Mouse (Mus musculus): ENCODE data around the gene Ces3b. TPM values are rescaled to one million over a fixed set of nuclear protein-coding genes. Genes with fewer than 3 reads are reported as not detected.
"Not testable (repeated sequence)": the region's sequence is repeated elsewhere in the genome, so short reads cannot be mapped to it uniquely, and the experiment has no call there.

Ces3b gene
- polyA plus RNA-seq, 1 experiment from 2014 or later, result not detected

- not testable (repeated sequence) for H3K9ac ChIP-seq; H3K27me3 ChIP-seq; H3K4me3 ChIP-seq (replicated peaks); H3K36me3 ChIP-seq (replicated peaks); H3K4me1 ChIP-seq; H3K27ac ChIP-seq; H3K9me3 ChIP-seq; H3K4me2 ChIP-seq; ATAC-seq (ENCODE audit: low FRiP score)
- 70% methylated on average over 5 of the region's 5 CpGs for WGBS
Measured at GRCm38 (mm10) chr8:105088166-105088565, 4.6 kb downstream of the Ces3b start.

GRCm38 (mm10) chr8:105088581-105088980, 5.0 kb downstream of the Ces3b start:
- Histone ChIP-seq H3K4me1 (no peaks in the 10 kb centered on the region), H3K4me3 (replicated peaks) (no peak overlapping the region), H3K27ac (no peak overlapping the region), H3K9ac (no peak overlapping the region), H3K36me3 (replicated peaks) (no peaks in the 10 kb centered on the region), H3K9me3 (no peaks in the 10 kb centered on the region), H3K27me3 (no peaks in the 10 kb centered on the region), H3K4me2 (no peak overlapping the region)
- no peak for ATAC-seq (ENCODE audit: low FRiP score)
- WGBS, result 69% methylated on average over 4 of the region's 4 CpGs

GRCm38 (mm10) chr8:105093992-105094391, 10.4 kb downstream of the Ces3b start:
- H3K27me3 ChIP-seq, result no peaks in the 10 kb centered on the region
- ATAC-seq (ENCODE audit: low FRiP score), result no peak
- no peaks in the 10 kb centered on the region for H3K9me3 ChIP-seq
- H3K4me2 ChIP-seq, result no peak overlapping the region
- no peak overlapping the region for H3K27ac ChIP-seq
- H3K4me3 ChIP-seq (replicated peaks), result no peak overlapping the region
- H3K4me1 ChIP-seq, result no peaks in the 10 kb centered on the region
- no peaks in the 10 kb centered on the region for H3K36me3 ChIP-seq (replicated peaks)
- 92% methylated on average over 3 of the region's 3 CpGs for WGBS
- no peak overlapping the region for H3K9ac ChIP-seq

- not testable (repeated sequence) for H3K4me1 ChIP-seq; H3K27ac ChIP-seq; H3K9ac ChIP-seq; H3K4me2 ChIP-seq; H3K9me3 ChIP-seq; H3K36me3 ChIP-seq (replicated peaks); H3K4me3 ChIP-seq (replicated peaks); ATAC-seq (ENCODE audit: low FRiP score); H3K27me3 ChIP-seq
- 78% methylated on average over 4 of the region's 4 CpGs for WGBS
Measured at GRCm38 (mm10) chr8:105102101-105102785, 18.7 kb downstream of the Ces3b start.

GRCm38 (mm10) chr8:105103701-105104100, 20.1 kb downstream of the Ces3b start:
- ATAC-seq (ENCODE audit: low FRiP score); H3K9ac ChIP-seq; H3K9me3 ChIP-seq; H3K27me3 ChIP-seq; H3K27ac ChIP-seq; H3K4me1 ChIP-seq; H3K36me3 ChIP-seq (replicated peaks); H3K4me2 ChIP-seq; H3K4me3 ChIP-seq (replicated peaks): not testable (repeated sequence)
- 89% methylated on average over 5 of the region's 5 CpGs for WGBS

GRCm38 (mm10) chr8:105104220-105104619, 20.7 kb downstream of the Ces3b start:
- peaks cover 6% of the 10 kb centered on the region; the same call in 1 of the 2 replicates for H3K9me3 ChIP-seq
- no peaks in the 10 kb centered on the region for H3K4me1 ChIP-seq
- WGBS, result 88% methylated on average over 3 of the region's 3 CpGs
- no peak overlapping the region for H3K27ac ChIP-seq
- H3K27me3 ChIP-seq, result no peaks in the 10 kb centered on the region
- H3K9ac ChIP-seq, result no peak overlapping the region
- H3K36me3 ChIP-seq (replicated peaks), result no peaks in the 10 kb centered on the region
- no peak overlapping the region for H3K4me2 ChIP-seq
- no peak for ATAC-seq (ENCODE audit: low FRiP score)
- H3K4me3 ChIP-seq (replicated peaks), result no peak overlapping the region

GRCm38 (mm10) chr8:105129864-105130263, 46.3 kb downstream of the Ces3b start:
- ATAC-seq (ENCODE audit: low FRiP score), result no peak
- 86% methylated on average over 9 of the region's 9 CpGs for WGBS
- Histone ChIP-seq H3K36me3 (replicated peaks) (no peaks in the 10 kb centered on the region), H3K9ac (no peak overlapping the region), H3K4me2 (no peak overlapping the region), H3K4me3 (replicated peaks) (no peak overlapping the region), H3K27me3 (no peaks in the 10 kb centered on the region), H3K9me3 (no peaks in the 10 kb centered on the region), H3K4me1 (no peaks in the 10 kb centered on the region), H3K27ac (no peak overlapping the region)

- no peaks in the 10 kb centered on the region for H3K27me3 ChIP-seq
- no peak for ATAC-seq (ENCODE audit: low FRiP score)
- H3K4me3 ChIP-seq (replicated peaks), result no peak within 1 kb of the TSS
- 82% methylated on average over 5 of the region's 5 CpGs for WGBS
- H3K4me1 ChIP-seq, result no peaks in the 10 kb centered on the region
- H3K27ac ChIP-seq, result no peak within 1 kb of the TSS
- H3K4me2 ChIP-seq, result no peak within 1 kb of the TSS
- H3K9ac ChIP-seq, result no peak within 1 kb of the TSS
- H3K9me3 ChIP-seq, result no peaks in the 10 kb centered on the region
- no peaks in the 10 kb centered on the region for H3K36me3 ChIP-seq (replicated peaks)
Measured at GRCm38 (mm10) chr8:105131509-105131908, 48.0 kb downstream of the Ces3b start, which contains the start of gene Ces4a. TSS of gene Ces4a (plus strand) at chr8:105131800.

- Histone ChIP-seq H3K36me3 (replicated peaks) (no peaks in the 10 kb centered on the region), H3K4me2 (no peak overlapping the region), H3K27me3 (peaks cover 16% of the 10 kb centered on the region; the same call in 1 of the 2 replicates), H3K9ac (no peak overlapping the region), H3K4me1 (peaks cover 5% of the 10 kb centered on the region), H3K9me3 (no peaks in the 10 kb centered on the region), H3K4me3 (replicated peaks) (no peak overlapping the region), H3K27ac (no peak overlapping the region)
- no peak for ATAC-seq (ENCODE audit: low FRiP score)
- 19% methylated on average over 4 of the region's 4 CpGs for WGBS
Measured at GRCm38 (mm10) chr8:105138423-105138822, 54.9 kb downstream of the Ces3b start.

- WGBS, result 44% methylated on average over 19 of the region's 19 CpGs
- H3K4me3 ChIP-seq (replicated peaks), result no peak overlapping the region
- no peaks in the 10 kb centered on the region for H3K9me3 ChIP-seq
- peak overlapping the region; percentile 22; the same call in 1 of the 2 replicates for H3K4me2 ChIP-seq
- ATAC-seq (ENCODE audit: low FRiP score), result no peak
- no peak overlapping the region for H3K27ac ChIP-seq
- H3K9ac ChIP-seq, result no peak overlapping the region
- peaks cover 5% of the 10 kb centered on the region for H3K4me1 ChIP-seq
- peaks cover 16% of the 10 kb centered on the region; the same call in 1 of the 2 replicates for H3K27me3 ChIP-seq
- H3K36me3 ChIP-seq (replicated peaks), result no peaks in the 10 kb centered on the region
Measured at GRCm38 (mm10) chr8:105142395-105142794, 58.8 kb downstream of the Ces3b start.

Other genes starting within 250 kb of the Ces3b start
- not detected in 2 replicates for gene Ces2c, start 236.7 kb upstream of the Ces3b start, polyA plus RNA-seq (2016; fragmentation: Nextera tagmentation; extraction: Ambion mirVana)
- not detected in 2 replicates for gene Ces2e, start 157.5 kb upstream of the Ces3b start, polyA plus RNA-seq (2016; fragmentation: Nextera tagmentation; extraction: Ambion mirVana)
- gene Ces2f, start 136.4 kb upstream of the Ces3b start, polyA plus RNA-seq (2016; fragmentation: Nextera tagmentation; extraction: Ambion mirVana), result not detected in 2 replicates
- not detected in 2 replicates for gene Ces2g, start 122.0 kb upstream of the Ces3b start, polyA plus RNA-seq (2016; fragmentation: Nextera tagmentation; extraction: Ambion mirVana)
- not detected in 2 replicates for gene Ces2h, start 82.9 kb upstream of the Ces3b start, polyA plus RNA-seq (2016; fragmentation: Nextera tagmentation; extraction: Ambion mirVana)
- gene Ces3a, start 35.2 kb upstream of the Ces3b start, polyA plus RNA-seq (2016; fragmentation: Nextera tagmentation; extraction: Ambion mirVana), result not detected in 2 replicates
- gene Ces4a, start 48.0 kb downstream of the Ces3b start, polyA plus RNA-seq (2016; fragmentation: Nextera tagmentation; extraction: Ambion mirVana), result not detected in 2 replicates
- 58.3 and 60.0 TPM in 2 replicates for gene Cbfb, start 86.9 kb downstream of the Ces3b start, polyA plus RNA-seq (2016; fragmentation: Nextera tagmentation; extraction: Ambion mirVana)
- 26.5 and 27.8 TPM in 2 replicates for gene D230025D16Rik, start 141.4 kb downstream of the Ces3b start, polyA plus RNA-seq (2016; fragmentation: Nextera tagmentation; extraction: Ambion mirVana)
- 3.3 and 4.5 TPM in 2 replicates for gene B3gnt9, start 171.4 kb downstream of the Ces3b start, polyA plus RNA-seq (2016; fragmentation: Nextera tagmentation; extraction: Ambion mirVana)
- gene Tradd, start 180.9 kb downstream of the Ces3b start, polyA plus RNA-seq (2016; fragmentation: Nextera tagmentation; extraction: Ambion mirVana), result 10.8 and 11.0 TPM in 2 replicates
- gene Fbxl8, start 180.9 kb downstream of the Ces3b start, polyA plus RNA-seq (2016; fragmentation: Nextera tagmentation; extraction: Ambion mirVana), result 0.54 and 0.68 TPM in 2 replicates
- gene Hsf4, start 186.0 kb downstream of the Ces3b start, polyA plus RNA-seq (2016; fragmentation: Nextera tagmentation; extraction: Ambion mirVana), result 0.11 TPM in 1 of 2 replicates, not detected in the other
- 3.3 TPM in 2 replicates for gene Nol3, start 192.4 kb downstream of the Ces3b start, polyA plus RNA-seq (2016; fragmentation: Nextera tagmentation; extraction: Ambion mirVana)
- 47.6 and 53.0 TPM in 2 replicates for gene 4931428F04Rik, start 206.1 kb downstream of the Ces3b start, polyA plus RNA-seq (2016; fragmentation: Nextera tagmentation; extraction: Ambion mirVana)
- gene Exoc3l, start 212.3 kb downstream of the Ces3b start, polyA plus RNA-seq (2016; fragmentation: Nextera tagmentation; extraction: Ambion mirVana), result 10.4 and 11.2 TPM in 2 replicates
- gene E2f4, start 213.9 kb downstream of the Ces3b start, polyA plus RNA-seq (2016; fragmentation: Nextera tagmentation; extraction: Ambion mirVana), result 79.1 and 80.1 TPM in 2 replicates
- 1.3 and 1.4 TPM in 2 replicates for gene Elmo3, start 221.8 kb downstream of the Ces3b start, polyA plus RNA-seq (2016; fragmentation: Nextera tagmentation; extraction: Ambion mirVana)
- gene Lrrc29, start 242.5 kb downstream of the Ces3b start, polyA plus RNA-seq (2016; fragmentation: Nextera tagmentation; extraction: Ambion mirVana), result 0.78 and 1.1 TPM in 2 replicates
- 87.5 and 89.7 TPM in 2 replicates for gene Tmem208, start 242.6 kb downstream of the Ces3b start, polyA plus RNA-seq (2016; fragmentation: Nextera tagmentation; extraction: Ambion mirVana)

All from forebrain, embryonic 12.5 days (tissue).